Mouse (Mus musculus) lung, adult 2 months (tissue): Measurements from ENCODE around the gene Slc25a13.
"Not testable (repeated sequence)": the region's sequence is repeated elsewhere in the genome, so short reads cannot be mapped to it uniquely, and the experiment has no call there.

Source experiments
- CTCF ChIP-seq: fragments of 200-500 bp; IDR thresholded peaks from 2 replicates; pipeline ENCODE4 v1.5.1; 2011; ENCODE audit warnings: mild to moderate bottlenecking, low read length, control low read depth; ENCODE audit not compliant: insufficient read depth
- POLR2A ChIP-seq: fragments of 200-500 bp; IDR thresholded peaks from 2 replicates; pipeline ENCODE4 v1.6.1; 2011; ENCODE audit warnings: low read depth, mild to moderate bottlenecking, control low read depth, low read length, borderline replicate concordance; ENCODE audit errors: extremely low read depth

- TF ChIP-seq POLR2A, CTCF: not testable (repeated sequence)
Observed at GRCm38 (mm10) chr6:6198056-6198455, 18.9 kb downstream of the Slc25a13 start.
